Mouse (Mus musculus): Measurements from ENCODE around the gene Gm20388.

GRCm38 (mm10) chr8:122229819-122230711 is 2319.4 kb downstream of the Gm20388 start:
- TF ChIP-seq CTCF (IDR thresholded peaks at IDR 0.05; ENCODE audit: low read depth) (no peak), EP300 (optimal IDR thresholded peaks at IDR 0.05) (no peak)
